Mouse (Mus musculus) liver, postnatal 0 days (tissue): ENCODE results near the gene Grid2. TPM values are rescaled to one million over a fixed set of nuclear protein-coding genes. Genes with fewer than 3 reads are reported as not detected.

Source experiments
- ATAC-seq: fragments of 200-750 bp; cut with Nextera tagmentation; 2 replicates; pipeline ENCODE4 v1.8.0; 2017; ENCODE audit warnings: mild to moderate bottlenecking, moderate library complexity
- DNase-seq: peaks from one replicate; pipeline ENCODE4 v3.0.0-alpha.2; 2016
- H3K27ac ChIP-seq: fragments of 300-500 bp; sonication (generic); 2 replicates; pipeline ENCODE4 v1.5.1; 2014; ENCODE audit warnings: antibody characterized with exemption, moderate library complexity, mild to moderate bottlenecking, low read depth
- H3K27me3 ChIP-seq: fragments of 300-500 bp; sonication (generic); 2 replicates; pipeline ENCODE4 v1.6.1; 2014; ENCODE audit warnings: low read length, control low read depth, mixed read lengths; ENCODE audit not compliant: insufficient read depth
- H3K36me3 ChIP-seq: fragments of 300-500 bp; sonication (generic); replicated peaks from 2 replicates; pipeline ENCODE4 v1.6.1; 2014; ENCODE audit warnings: mild to moderate bottlenecking, control low read depth, low read length, moderate library complexity, mixed read lengths; ENCODE audit not compliant: insufficient read depth
- H3K4me1 ChIP-seq: fragments of 300-500 bp; sonication (generic); 2 replicates; pipeline ENCODE4 v1.6.1; 2014; ENCODE audit warnings: antibody characterized with exemption, mild to moderate bottlenecking, control low read depth; ENCODE audit not compliant: insufficient read depth
- H3K4me2 ChIP-seq: fragments of 300-500 bp; sonication (generic); 2 replicates; pipeline ENCODE4 v1.6.1; 2014; ENCODE audit warnings: low read depth, mild to moderate bottlenecking, low read length, moderate library complexity, mixed read lengths
- H3K4me3 ChIP-seq: fragments of 300-500 bp; sonication (generic); 2 replicates; pipeline ENCODE4 v1.5.1; 2014; ENCODE audit warnings: low read depth, low read length
- H3K9ac ChIP-seq: fragments of 300-500 bp; sonication (generic); replicated peaks from 2 replicates; pipeline ENCODE4 v1.6.1; 2014; ENCODE audit warnings: mild to moderate bottlenecking, moderate library complexity
- H3K9me3 ChIP-seq: fragments of 300-500 bp; sonication (generic); 2 replicates; pipeline ENCODE4 v1.6.1; 2016; ENCODE audit warnings: mild to moderate bottlenecking, control low read depth, low read length, mixed read lengths
- CTCF ChIP-seq: sonication (generic); IDR thresholded peaks from 2 replicates; pipeline ENCODE4 v1.5.1; 2016; ENCODE audit warnings: antibody characterized with exemption, low read depth
- EP300 ChIP-seq: IDR thresholded peaks from 2 replicates; pipeline ENCODE4 v1.6.1; 2016; ENCODE audit warnings: antibody characterized with exemption, low read depth, mild to moderate bottlenecking
- WGBS: fragments of 180-500 bp; shearing (Covaris S2); extraction: QIAGEN DNeasy Blood & Tissue Kit; methylation state at CpG from one replicate; pipeline ENCODE4 v1.1.7; 2014; ENCODE audit not compliant: insufficient replicate concordance; 5-methylcytosine and 5-hydroxymethylcytosine counted together
- polyA plus RNA-seq: library from polyadenylated mRNA; unstranded; fragments of >200 nt; fragmentation: Nextera tagmentation; extraction: Ambion mirVana; gene quantifications from 2 replicates; pipeline ENCODE4 v1.2.1, GENCODE M21; 2015

Gene Grid2
- polyA plus RNA-seq, 1 experiment from 2014 or later: not detected

DNA sequence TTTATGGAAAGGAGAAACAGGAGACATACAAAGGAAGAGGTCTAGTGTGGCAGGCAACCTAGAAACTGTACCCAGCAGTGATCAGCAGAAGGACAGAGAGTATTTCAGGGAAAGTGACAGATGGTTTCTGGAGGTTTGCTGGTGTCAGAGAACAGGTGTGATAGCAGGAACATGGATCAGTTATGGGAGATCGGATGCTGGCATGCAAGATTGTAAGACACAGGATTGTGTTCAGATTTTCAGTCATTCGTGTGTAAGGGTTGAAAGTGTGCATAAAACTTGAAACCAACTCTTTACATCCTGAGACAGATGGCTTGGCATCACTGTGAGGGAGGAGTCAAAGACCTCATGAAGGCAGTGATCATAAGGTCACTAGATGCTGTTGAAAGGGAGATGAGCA, 817.7 kb downstream of the Grid2 start:
- WGBS: 55% methylated on average over 2 of the region's 2 CpGs
- no peaks in the 10 kb centered on the region for H3K9me3 ChIP-seq
- H3K9ac ChIP-seq: no peak overlapping the region

DNA sequence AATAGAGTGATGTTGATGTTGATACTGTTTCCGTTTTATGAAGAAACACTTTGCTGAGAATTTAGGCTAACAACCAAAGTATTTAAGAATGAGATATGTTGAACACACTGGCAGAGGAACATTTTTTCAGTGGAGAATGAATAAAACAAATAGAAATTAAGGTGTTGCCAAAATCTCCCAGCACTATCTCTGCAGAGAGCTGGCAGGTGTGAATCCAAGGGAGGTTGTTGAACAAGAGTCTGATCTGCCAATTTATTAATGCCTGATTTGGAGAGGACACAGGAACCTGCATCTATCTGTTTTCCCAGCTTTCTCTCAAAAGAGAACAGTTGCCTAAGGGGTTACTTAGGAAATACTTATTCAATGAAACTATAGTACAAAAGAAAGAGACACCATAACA, 822.2 kb downstream of the Grid2 start:
- WGBS: 79% methylated on average over 1 of the region's 1 CpGs

More for the DNA sequence above, 817.7 kb downstream of the Grid2 start:
- Histone ChIP-seq H3K36me3 (no peaks in the 10 kb centered on the region), H3K4me3 (no peak overlapping the region), H3K27ac (no peak overlapping the region), H3K4me2 (no peak overlapping the region), H3K4me1 (no peaks in the 10 kb centered on the region), H3K27me3 (no peaks in the 10 kb centered on the region)
- TF ChIP-seq CTCF (no peak), EP300 (no peak)
- no peak for DNase-seq
- ATAC-seq: no peak

DNA sequence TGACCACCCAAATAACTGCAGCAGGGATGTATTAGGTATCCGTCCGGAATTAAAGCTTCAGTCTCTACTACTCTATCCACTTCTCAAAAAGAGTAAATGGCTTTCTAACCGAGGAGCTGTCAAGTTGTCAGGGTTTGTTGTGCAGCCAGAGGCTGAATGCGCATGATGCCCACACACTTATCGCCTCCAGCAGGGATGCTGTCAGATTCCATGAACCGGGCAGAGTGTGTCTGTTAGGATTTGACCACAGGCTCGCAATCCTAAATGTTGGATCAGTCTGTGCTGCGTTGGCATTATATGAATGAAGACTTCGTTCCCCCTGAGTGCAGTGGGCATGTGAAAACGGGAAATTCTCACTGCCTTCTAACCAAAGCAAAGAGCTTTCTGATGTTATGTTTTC, 843.0 kb downstream of the Grid2 start:
- ATAC-seq (no peak), DNase-seq (no peak)
- WGBS: 74% methylated on average over 10 of the region's 10 CpGs
- no peak for TF ChIP-seq CTCF
- no peak for TF ChIP-seq EP300
- Histone ChIP-seq H3K9ac (no peak overlapping the region), H3K27ac (no peak overlapping the region), H3K9me3 (no peaks in the 10 kb centered on the region), H3K4me3 (no peak overlapping the region), H3K4me1 (no peaks in the 10 kb centered on the region), H3K36me3 (no peaks in the 10 kb centered on the region), H3K27me3 (no peaks in the 10 kb centered on the region), H3K4me2 (no peak overlapping the region)

More for the DNA sequence above, 822.2 kb downstream of the Grid2 start:
- Histone ChIP-seq H3K27ac (no peak overlapping the region), H3K9ac (no peak overlapping the region), H3K36me3 (no peaks in the 10 kb centered on the region), H3K9me3 (no peaks in the 10 kb centered on the region), H3K4me1 (no peaks in the 10 kb centered on the region), H3K4me3 (no peak overlapping the region), H3K4me2 (no peak overlapping the region), H3K27me3 (no peaks in the 10 kb centered on the region)
- no peak for TF ChIP-seq EP300
- no peak for TF ChIP-seq CTCF
- ATAC-seq: no peak
- no peak for DNase-seq

DNA sequence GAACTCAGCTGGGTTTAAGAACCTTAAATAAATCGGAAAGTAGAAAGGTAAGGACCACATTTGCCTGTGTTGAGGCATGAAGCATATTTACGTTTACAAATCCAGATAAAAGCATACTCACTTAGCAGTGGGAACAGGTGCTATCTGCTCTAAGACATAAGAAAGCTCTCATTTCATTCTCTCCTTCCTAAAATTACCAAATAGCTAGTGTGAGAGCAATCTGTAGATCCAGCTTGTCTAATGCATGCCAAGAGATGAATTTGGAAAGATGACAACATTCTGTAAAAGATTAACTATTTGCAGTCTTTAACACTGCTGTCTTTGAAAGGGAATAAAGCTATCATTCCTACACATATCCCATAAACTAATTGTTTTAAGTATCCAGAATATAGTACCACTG, 858.9 kb downstream of the Grid2 start:
- H3K27me3 ChIP-seq: no peaks in the 10 kb centered on the region
- no peak overlapping the region for H3K27ac ChIP-seq
- 77% methylated on average over 2 of the region's 2 CpGs for WGBS
- no peak for DNase-seq
- H3K9me3 ChIP-seq: no peaks in the 10 kb centered on the region
- no peaks in the 10 kb centered on the region for H3K4me1 ChIP-seq
- no peak for TF ChIP-seq EP300
- ATAC-seq: no peak
- no peak overlapping the region for H3K9ac ChIP-seq
- no peak overlapping the region for H3K4me2 ChIP-seq
- no peaks in the 10 kb centered on the region for H3K36me3 ChIP-seq
- H3K4me3 ChIP-seq: no peak overlapping the region

DNA sequence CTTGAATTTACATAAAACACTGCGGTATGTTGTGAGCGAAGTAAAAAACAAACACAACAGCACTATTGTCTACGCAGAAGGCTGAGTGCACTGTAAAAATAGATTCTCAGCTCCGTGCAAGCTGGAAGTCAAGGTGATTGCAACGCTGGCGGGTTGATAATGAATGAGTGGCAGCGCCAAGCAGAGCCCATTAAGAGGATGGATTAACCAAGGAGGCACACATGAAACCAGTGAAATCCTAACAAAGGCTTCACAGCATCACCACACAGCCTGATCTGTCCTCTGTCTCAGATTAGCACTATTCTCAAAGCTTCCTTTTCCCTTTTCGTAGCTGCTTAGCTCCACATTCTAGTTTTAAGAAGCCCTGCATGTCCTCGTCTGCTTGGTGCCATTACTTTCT, 880.6 kb downstream of the Grid2 start:
- H3K27me3 ChIP-seq: no peaks in the 10 kb centered on the region
- no peak for DNase-seq
- WGBS: 71% methylated on average over 9 of the region's 9 CpGs
- H3K36me3 ChIP-seq: no peaks in the 10 kb centered on the region
- no peak for TF ChIP-seq EP300
- TF ChIP-seq CTCF: no peak
- ATAC-seq: no peak
- no peak overlapping the region for H3K27ac ChIP-seq
- H3K9ac ChIP-seq: no peak overlapping the region
- H3K4me1 ChIP-seq: no peaks in the 10 kb centered on the region
- no peak overlapping the region for H3K4me3 ChIP-seq
- H3K9me3 ChIP-seq: no peaks in the 10 kb centered on the region
- no peak overlapping the region for H3K4me2 ChIP-seq

DNA sequence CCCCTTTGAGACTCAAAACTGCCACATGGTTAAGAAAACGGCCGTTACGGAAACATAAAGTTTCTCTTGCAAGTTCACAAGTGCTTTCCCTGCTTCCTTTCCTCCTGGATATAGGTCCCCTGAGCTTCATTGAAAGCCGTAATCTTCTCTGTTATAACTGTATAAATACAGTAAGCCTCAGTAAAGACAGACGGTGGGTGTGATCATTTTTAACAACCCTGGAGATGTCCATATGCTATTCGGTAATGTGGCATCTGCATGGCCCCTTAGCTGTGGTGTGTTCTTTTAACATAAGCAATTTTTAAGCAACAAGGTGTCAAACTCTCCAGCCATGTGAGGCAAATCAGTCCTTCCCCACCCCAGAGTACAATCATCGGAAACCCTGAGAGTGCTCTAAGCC, 892.9 kb downstream of the Grid2 start:
- Histone ChIP-seq H3K36me3 (no peaks in the 10 kb centered on the region), H3K27me3 (no peaks in the 10 kb centered on the region), H3K27ac (no peak overlapping the region), H3K9me3 (no peaks in the 10 kb centered on the region), H3K4me1 (no peaks in the 10 kb centered on the region), H3K4me2 (no peak overlapping the region), H3K9ac (no peak overlapping the region), H3K4me3 (no peak overlapping the region)
- no peak for TF ChIP-seq EP300
- no peak for TF ChIP-seq CTCF
- DNase-seq: no peak
- no peak for ATAC-seq
- 77% methylated on average over 7 of the region's 7 CpGs for WGBS

DNA sequence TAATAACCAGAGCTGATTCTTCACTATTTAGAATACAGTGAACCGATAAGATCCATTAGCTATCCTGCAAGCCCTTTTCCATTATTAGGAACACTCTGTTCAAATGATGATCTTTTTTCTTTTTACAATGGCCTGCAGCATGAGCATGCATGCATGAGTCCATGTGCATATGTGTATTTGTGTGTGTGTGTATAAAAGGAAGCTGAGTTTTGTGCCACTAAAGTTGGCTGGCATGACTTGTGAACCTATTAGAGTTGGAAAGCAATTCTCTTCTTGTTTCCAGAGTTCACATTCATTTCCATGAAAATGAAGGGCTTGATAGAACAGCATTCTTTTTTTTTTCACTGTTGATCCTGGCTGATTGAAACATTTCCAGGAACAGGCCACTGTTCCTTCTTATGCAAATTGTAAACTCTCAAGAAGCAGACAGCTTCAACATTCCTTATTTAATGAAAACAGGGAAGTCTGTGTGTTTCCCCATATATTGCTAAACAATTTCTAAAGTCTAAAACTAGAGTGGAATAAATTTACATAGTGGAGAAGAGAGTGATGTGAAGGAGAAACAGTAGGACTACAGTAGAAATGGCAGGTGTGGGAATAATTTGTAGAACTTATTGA, 919.4 kb downstream of the Grid2 start:
- H3K9me3 ChIP-seq: no peaks in the 10 kb centered on the region
- ATAC-seq (no peak), DNase-seq (no peak)
- no peak overlapping the region for H3K27ac ChIP-seq
- TF ChIP-seq CTCF (no peak), EP300 (no peak)
- H3K27me3 ChIP-seq: no peaks in the 10 kb centered on the region
- H3K4me1 ChIP-seq: no peaks in the 10 kb centered on the region
- no peaks in the 10 kb centered on the region for H3K36me3 ChIP-seq
- H3K4me3 ChIP-seq: no peak overlapping the region
- no peak overlapping the region for H3K9ac ChIP-seq
- WGBS: 92% methylated on average over 1 of the region's 1 CpGs
- no peak overlapping the region for H3K4me2 ChIP-seq
